Mouse (Mus musculus): ENCODE results near the gene Plch2.

DNA sequence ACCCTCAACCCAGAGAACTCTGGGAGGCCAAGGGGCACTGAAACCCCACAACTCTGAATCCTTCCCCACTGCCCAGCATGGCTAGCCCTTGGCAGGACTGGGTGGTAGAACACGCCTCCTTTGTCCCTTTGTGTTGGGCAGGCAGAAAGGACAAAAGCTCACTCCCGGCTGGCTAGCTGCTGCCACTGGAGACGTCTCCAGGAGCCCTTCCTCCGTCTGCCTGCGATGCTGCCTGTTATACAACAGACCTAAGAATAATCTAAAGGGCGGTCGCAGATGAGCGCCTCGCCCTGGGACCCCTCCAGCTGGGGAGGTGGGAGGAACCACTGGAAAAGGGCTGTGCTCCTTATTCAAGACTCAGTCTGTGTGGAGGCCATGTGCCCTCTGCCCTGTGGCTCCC is 16.4 kb downstream of the Plch2 start:
- no peak for TF ChIP-seq CTCF (IDR thresholded peaks at IDR 0.05)
- TF ChIP-seq EP300 (IDR thresholded peaks at IDR 0.05): no peak

All from lung, postnatal 0 days (tissue).